Mouse (Mus musculus) CH12.LX (cell line): ENCODE results near the gene Gm13288. TPM values are rescaled to one million over a fixed set of nuclear protein-coding genes. Genes with fewer than 3 reads are reported as not detected.
A peak's percentile ranks its signal among the peaks of the same experiment; 100 is the strongest.
"Not testable (repeated sequence)": the region's sequence is repeated elsewhere in the genome, so short reads cannot be mapped to it uniquely, and the experiment has no call there.

Experiments
- DNase-seq: peaks from one replicate; pipeline ENCODE4 v3.0.0-alpha.2; 2013; ENCODE audit errors: extremely low read depth
- H3K27ac ChIP-seq: 2 replicates; pipeline ENCODE4 v1.5.1; 2012; ENCODE audit warnings: low read depth, mild to moderate bottlenecking, control low read depth, moderate library complexity; ENCODE audit not compliant: insufficient read depth
- H3K27me3 ChIP-seq: replicated peaks from 2 replicates; pipeline ENCODE3; 2012; ENCODE audit warnings: inconsistent platforms
- H3K36me3 ChIP-seq, 2 experiments: replicated peaks in 1 of 2; 2 replicates each; pipeline versions ENCODE3 to v1.6.1; 2012; ENCODE audit warnings: inconsistent platforms in 1 of 2, low read length in 1 of 2, mild to moderate bottlenecking in 1 of 2, mixed read lengths in 1 of 2, moderate library complexity in 1 of 2; ENCODE audit not compliant: control insufficient read depth in 1 of 2, insufficient read depth in 1 of 2
- H3K4me1 ChIP-seq, 2 experiments: 2 replicates each; pipeline ENCODE4 v1.6.1; 2012; ENCODE audit warnings: inconsistent platforms in 1 of 2, moderate library complexity in 1 of 2; ENCODE audit not compliant: insufficient read depth in 2 of 2, control insufficient read depth in 1 of 2
- H3K4me2 ChIP-seq: 2 replicates; pipeline ENCODE4 v1.6.1; 2012; ENCODE audit warnings: low read depth, mild to moderate bottlenecking, control low read depth; ENCODE audit not compliant: poor library complexity, insufficient read depth, severe bottlenecking
- H3K4me3 ChIP-seq, 3 experiments: fragments of 150-350 bp in 1 of 3; sonication (generic) in 1 of 3; replicated peaks in 1 of 3; 2 replicates each; pipeline versions ENCODE3 to v1.5.1; 2011 to 2012; ENCODE audit warnings: low read depth in 2 of 3, low read length in 2 of 3, mild to moderate bottlenecking in 2 of 3, moderate library complexity in 2 of 3, control low read depth in 1 of 3, improper control_type of control experiment in 1 of 3, inconsistent platforms in 1 of 3, mixed read lengths in 1 of 3; ENCODE audit not compliant: poor library complexity in 1 of 3
- H3K79me2 ChIP-seq: replicated peaks from 2 replicates; pipeline ENCODE4 v1.6.1; 2012; ENCODE audit warnings: mild to moderate bottlenecking, moderate library complexity; ENCODE audit not compliant: control insufficient read depth, poor library complexity, insufficient read depth, severe bottlenecking; ENCODE audit errors: extremely low read depth
- H3K9ac ChIP-seq: 2 replicates; pipeline ENCODE4 v1.6.1; 2012; ENCODE audit warnings: low read depth, mild to moderate bottlenecking, control low read depth, moderate library complexity; ENCODE audit not compliant: insufficient read depth
- H3K9me3 ChIP-seq: replicated peaks from 2 replicates; pipeline ENCODE3; 2012; ENCODE audit warnings: low read length, inconsistent platforms, mixed read lengths
- BHLHE40 ChIP-seq: IDR thresholded peaks from 2 replicates; pipeline ENCODE4 v1.6.1; 2011; ENCODE audit warnings: mild to moderate bottlenecking, low read depth, low read length, improper control_type of control experiment
- CTCF ChIP-seq, 2 experiments: IDR thresholded peaks in 1 of 2; conservative IDR thresholded peaks in 1 of 2; 2 replicates each; pipeline ENCODE4 v1.5.1; 2011 to 2012; ENCODE audit warnings: low read depth in 2 of 2, low read length in 2 of 2, improper control_type of control experiment in 1 of 2, inconsistent platforms in 1 of 2, mild to moderate bottlenecking in 1 of 2, moderate library complexity in 1 of 2
- ETS1 ChIP-seq: conservative IDR thresholded peaks from 2 replicates; pipeline ENCODE4 v1.6.1; 2012; ENCODE audit warnings: low read depth, mild to moderate bottlenecking, inconsistent platforms, low read length, improper control_type of control experiment, moderate library complexity
- KAT2A ChIP-seq: IDR thresholded peaks from 2 replicates; pipeline ENCODE4 v1.6.1; 2012; ENCODE audit warnings: low read length, improper control_type of control experiment, inconsistent platforms; ENCODE audit not compliant: insufficient replicate concordance
- MAFK ChIP-seq: IDR thresholded peaks from 2 replicates; pipeline ENCODE4 v1.6.1; 2011; ENCODE audit warnings: low read length, improper control_type of control experiment; ENCODE audit not compliant: insufficient replicate concordance
- MEF2A ChIP-seq: IDR thresholded peaks from 2 replicates; pipeline ENCODE4 v1.6.1; 2014; ENCODE audit warnings: low read depth, mild to moderate bottlenecking, inconsistent platforms, low read length, improper control_type of control experiment, borderline replicate concordance
- NELFE ChIP-seq: IDR thresholded peaks from 2 replicates; pipeline ENCODE4 v1.6.1; 2011; ENCODE audit warnings: low read depth, low read length, improper control_type of control experiment
- PAX5 ChIP-seq: IDR thresholded peaks from 2 replicates; pipeline ENCODE4 v1.6.1; 2012; ENCODE audit warnings: low read length, inconsistent platforms, mixed read lengths
- POLR2AphosphoS2 ChIP-seq: IDR thresholded peaks from 2 replicates; pipeline ENCODE4 v1.6.1; 2011; ENCODE audit warnings: low read depth, low read length, improper control_type of control experiment
- RAD21 ChIP-seq: IDR thresholded peaks from 2 replicates; pipeline ENCODE4 v1.6.1; 2011; ENCODE audit warnings: low read depth, mild to moderate bottlenecking, low read length, improper control_type of control experiment, moderate library complexity
- RCOR1 ChIP-seq: conservative IDR thresholded peaks from 2 replicates; pipeline ENCODE4 v1.6.1; 2012; ENCODE audit warnings: low read depth, mild to moderate bottlenecking, inconsistent platforms, low read length, improper control_type of control experiment
- SIN3A ChIP-seq: IDR thresholded peaks from 2 replicates; pipeline ENCODE4 v1.6.1; 2012; ENCODE audit warnings: low read length, improper control_type of control experiment, inconsistent platforms
- SMC3 ChIP-seq: IDR thresholded peaks from 2 replicates; pipeline ENCODE4 v1.6.1; 2011; ENCODE audit warnings: low read depth, low read length, improper control_type of control experiment
- TCF12 ChIP-seq: IDR thresholded peaks from 2 replicates; pipeline ENCODE4 v1.6.1; 2014; ENCODE audit warnings: low read depth, mild to moderate bottlenecking, inconsistent platforms, low read length, improper control_type of control experiment
- ZKSCAN1 ChIP-seq: IDR thresholded peaks from 2 replicates; pipeline ENCODE4 v1.6.1; 2012; ENCODE audit warnings: low read depth, inconsistent platforms, low read length, improper control_type of control experiment, borderline replicate concordance
- ZNF384 ChIP-seq: IDR thresholded peaks from 2 replicates; pipeline ENCODE4 v1.6.1; 2012; ENCODE audit warnings: low read depth, low read length, improper control_type of control experiment, inconsistent platforms
- dilution Hi-C: fragments of 300-500 bp; cut with MboI; formaldehyde crosslinking; loops from 2 replicates; pipeline ENCODE4 v1.14.3; 2020; ENCODE audit warnings: low sequenced_read_pairs; ENCODE audit not compliant: extremely low pct_unique_long_range_greater_than_20kb, extremely low pct_ligation_motif_present
- in situ Hi-C: fragments of 300-500 bp; cut with MboI; formaldehyde crosslinking; loops from 3 replicates; pipeline ENCODE4 v1.14.3; 2019; ENCODE audit warnings: low sequenced_read_pairs, low pct_ligation_motif_present, low pct_unique_long_range_greater_than_20kb, mixed read lengths
- polyA plus RNA-seq: library from polyadenylated mRNA; unstranded; fragments of >175 nt; gene quantifications from 2 replicates; pipeline ENCODE4 v1.2.1, GENCODE M21; 2012; ENCODE audit warnings: low read depth; ENCODE audit not compliant: insufficient read length
- total RNA-seq, 2 experiments: library from RNA; depleted of rRNA; stranded (reverse); fragments of 300-350 nt in 1 of 2; fragments of >200 nt in 1 of 2; gene quantifications; 2 replicates each; pipeline ENCODE4 v1.2.3; 2012 to 2014

Gene Gm13288
- total and polyA plus RNA-seq, 3 experiments = not detected

GRCm38 (mm10) chr4:88819659-88820058 is 14.3 kb downstream of the Gm13288 start, which contains the start of gene Ifna11:
Ifna11 (plus strand) TSS chr4:88819959.
- dilution Hi-C loops = no loop called here
- TF ChIP-seq BHLHE40 (no peak), RCOR1 (no peak), TCF12 (no peak), MEF2A (no peak), ZKSCAN1 (no peak), KAT2A (no peak), PAX5 (no peak), MAFK (no peak), SIN3A (no peak), ZNF384 (no peak), RAD21 (no peak), NELFE (no peak)
- Histone ChIP-seq H3K27me3 (peaks cover 34% of the 10 kb centered on the region), H3K27ac (no peak within 1 kb of the TSS), H3K9me3 (no peaks in the 10 kb centered on the region), H3K4me3 (no peak within 1 kb of the TSS), H3K36me3 (no peaks in the 10 kb centered on the region), H3K79me2 (no peaks in the 10 kb centered on the region), H3K4me1 (no peaks in the 10 kb centered on the region), H3K4me2 (no peak within 1 kb of the TSS), H3K9ac (no peak within 1 kb of the TSS)
- DNase-seq = no peak
- in situ Hi-C loops = no loop called here

GRCm38 (mm10) chr4:88822995-88823394 is 17.7 kb downstream of the Gm13288 start:
- in situ Hi-C loops (no loop called here), dilution Hi-C loops (no loop called here)
- no peaks in the 10 kb centered on the region for H3K9me3 ChIP-seq
- H3K4me3 ChIP-seq = no peak overlapping the region
- H3K9ac ChIP-seq = no peak overlapping the region
- no peak overlapping the region for H3K27ac ChIP-seq
- no peaks in the 10 kb centered on the region for H3K4me1 ChIP-seq
- no peak overlapping the region for H3K4me2 ChIP-seq
- H3K36me3 ChIP-seq = no peaks in the 10 kb centered on the region
- TF ChIP-seq MEF2A (no peak), RAD21 (peak; percentile 19), POLR2AphosphoS2 (no peak), ZKSCAN1 (no peak), CTCF (conservative IDR thresholded peaks at IDR 0.05 in 1 of 2, IDR thresholded peaks at IDR 0.05 in 1 of 2; ENCODE audit: low read depth in 2 of 2, low read length in 2 of 2) (peak; percentile 55 to 73), ETS1 (no peak), PAX5 (no peak), SIN3A (no peak), SMC3 (peak; percentile 46), KAT2A (no peak)
- DNase-seq = peak; percentile 27
- H3K27me3 ChIP-seq = peaks cover 20% of the 10 kb centered on the region
- H3K79me2 ChIP-seq = no peaks in the 10 kb centered on the region

- H3K4me1 ChIP-seq, H3K9ac ChIP-seq, H3K27ac ChIP-seq, in situ Hi-C loops, dilution Hi-C loops, H3K4me3 ChIP-seq, DNase-seq, H3K36me3 ChIP-seq, H3K4me2 ChIP-seq, H3K9me3 ChIP-seq, H3K79me2 ChIP-seq: not testable (repeated sequence)
- H3K27me3 ChIP-seq = peaks cover 22% of the 10 kb centered on the region
Measured at GRCm38 (mm10) chr4:88827116-88827515, 21.8 kb downstream of the Gm13288 start, which contains the start of gene Ifna6. Ifna6 (plus strand) TSS chr4:88827416.
